10 mouse cellular contexts compared by ENCODE assay signal in genomic region chr11:4123922-4124321, GRCm38 (mm10). TPM values are rescaled to one million over a fixed set of nuclear protein-coding genes. Genes with fewer than 3 reads are reported as not detected.
DNase-seq lines count a peak whose midpoint lies in the region; ATAC-seq lines count a peak whose summit lies in the region.
"Had no signal": no experiment of that assay in that cellular context is flagged by ENCODE, and none has a peak within 500 bp of the region (broad histone marks: within the 10 kb centered on the region; RNA-seq: fewer than 3 reads in every experiment).

No protein-coding gene starts in this region.

- no peak for ATAC-seq in kidney, embryonic 16.5 days (ENCODE audit: low FRiP score, low TSS enrichment)
- no peak for ATAC-seq in hindbrain, embryonic 13.5 days (ENCODE audit: low FRiP score)

- no peak overlapping the region for H3K27ac ChIP-seq in kidney, embryonic 16.5 days (ENCODE audit: low read length)
- no peak overlapping the region for H3K27ac ChIP-seq in hindbrain, embryonic 13.5 days
- H3K27ac ChIP-seq: embryonic facial prominence, embryonic 13.5 days; limb, embryonic 13.5 days had no signal

- H3K4me1 ChIP-seq in kidney, embryonic 16.5 days (ENCODE audit: insufficient read depth, low read length), result no peaks in the 10 kb centered on the region
- peaks cover 4% of the 10 kb centered on the region for H3K4me1 ChIP-seq in hindbrain, embryonic 13.5 days (replicated peaks)

- no peak overlapping the region for H3K4me2 ChIP-seq in kidney, embryonic 16.5 days (replicated peaks; ENCODE audit: low read depth, low read length)
- no peak overlapping the region for H3K4me2 ChIP-seq in hindbrain, embryonic 13.5 days
- H3K4me2 ChIP-seq: embryonic facial prominence, embryonic 13.5 days; limb, embryonic 13.5 days had no signal

- H3K9ac ChIP-seq in kidney, embryonic 16.5 days (replicated peaks; ENCODE audit: low read length), result no peak overlapping the region
- H3K9ac ChIP-seq in hindbrain, embryonic 13.5 days, result no peak overlapping the region
- H3K9ac ChIP-seq: embryonic facial prominence, embryonic 13.5 days; limb, embryonic 13.5 days had no signal

- H3K36me3 ChIP-seq in kidney, embryonic 16.5 days (ENCODE audit: insufficient read depth, low read length), result no peaks in the 10 kb centered on the region
- no peaks in the 10 kb centered on the region for H3K36me3 ChIP-seq in hindbrain, embryonic 13.5 days
- H3K36me3 ChIP-seq: embryonic facial prominence, embryonic 13.5 days; limb, embryonic 13.5 days had no signal

- peak; percentile 37 for DNase-seq in kidney, adult 11 months
- DNase-seq in CD8-positive naive resting alpha-beta T cell, adult 2 months (ENCODE audit: low read depth in 2 of 2, low spot score in 2 of 2), result peak; percentile 32 to 41
- peak; percentile 48 for DNase-seq in adrenal gland, postnatal 25 days
- peak; percentile 72 for DNase-seq in liver
- DNase-seq in retina, postnatal 1 day, result peak; percentile 61
- no peak for DNase-seq in urinary bladder, postnatal 10 days (ENCODE audit: low spot score)

- WGBS in kidney, embryonic 16.5 days, result 58% methylated on average over 5 of the region's 5 CpGs
- 65% methylated on average over 5 of the region's 5 CpGs for WGBS in hindbrain, embryonic 13.5 days

- peaks cover 16% of the 10 kb centered on the region for H3K9me3 ChIP-seq in kidney, embryonic 16.5 days (ENCODE audit: low read length)
- H3K9me3 ChIP-seq in hindbrain, embryonic 13.5 days, result peaks cover 12% of the 10 kb centered on the region; the same call in 1 of the 2 replicates

- H3K27me3 ChIP-seq in kidney, embryonic 16.5 days (ENCODE audit: insufficient read depth, low read length), result peaks cover 8% of the 10 kb centered on the region; the same call in 1 of the 2 replicates
- H3K27me3 ChIP-seq in hindbrain, embryonic 13.5 days, result peaks cover 22% of the 10 kb centered on the region

- H3K4me3 ChIP-seq in kidney, embryonic 16.5 days (ENCODE audit: low read length), result no peak overlapping the region
- H3K4me3 ChIP-seq in hindbrain, embryonic 13.5 days, result no peak overlapping the region
- H3K4me3 ChIP-seq: embryonic facial prominence, embryonic 13.5 days; limb, embryonic 13.5 days had no signal

RNA-seq across cellular contexts. Expression of gene Sec14l2, which starts 0.7 kb away (rescaled TPM):
- 1.5 and 2.1 TPM in 2 replicates for polyA plus RNA-seq in kidney, embryonic 16.5 days (2015; fragmentation: Nextera tagmentation; extraction: Ambion mirVana)
- 1.8 and 4.1 TPM in 2 replicates for total RNA-seq in adrenal gland, postnatal 25 days (2021)
- 2.3 and 3.4 TPM in 2 replicates for polyA plus RNA-seq in hindbrain, embryonic 13.5 days (2015; fragmentation: Nextera tagmentation; extraction: Ambion mirVana)

RNA-seq across cellular contexts. Expression of gene Rnf215, which starts 11.1 kb away (rescaled TPM):
- polyA plus RNA-seq in kidney, embryonic 16.5 days (2015; fragmentation: Nextera tagmentation; extraction: Ambion mirVana), result 28.9 and 30.0 TPM in 2 replicates
- 26.1 and 31.6 TPM in 2 replicates for total RNA-seq in adrenal gland, postnatal 25 days (2021)
- polyA plus RNA-seq in hindbrain, embryonic 13.5 days (2015; fragmentation: Nextera tagmentation; extraction: Ambion mirVana), result 42.9 and 44.0 TPM in 2 replicates

RNA-seq across cellular contexts. Expression of gene Mtfp1, which starts 28.7 kb away (rescaled TPM):
- 18.5 and 20.1 TPM in 2 replicates for polyA plus RNA-seq in kidney, embryonic 16.5 days (2015; fragmentation: Nextera tagmentation; extraction: Ambion mirVana)
- 14.5 and 21.9 TPM in 2 replicates for total RNA-seq in adrenal gland, postnatal 25 days (2021)
- polyA plus RNA-seq in hindbrain, embryonic 13.5 days (2015; fragmentation: Nextera tagmentation; extraction: Ambion mirVana), result 5.7 and 6.2 TPM in 2 replicates

RNA-seq across cellular contexts. Expression of gene Ccdc157, which starts 36.2 kb away (rescaled TPM):
- polyA plus RNA-seq in kidney, embryonic 16.5 days (2015; fragmentation: Nextera tagmentation; extraction: Ambion mirVana), result 9.4 and 10.7 TPM in 2 replicates
- 11.8 and 14.0 TPM in 2 replicates for total RNA-seq in adrenal gland, postnatal 25 days (2021)
- polyA plus RNA-seq in hindbrain, embryonic 13.5 days (2015; fragmentation: Nextera tagmentation; extraction: Ambion mirVana), result 7.2 and 8.1 TPM in 2 replicates

RNA-seq across cellular contexts. Expression of gene Sf3a1, which starts 36.2 kb away (rescaled TPM):
- polyA plus RNA-seq in kidney, embryonic 16.5 days (2015; fragmentation: Nextera tagmentation; extraction: Ambion mirVana), result 54.5 and 65.5 TPM in 2 replicates
- total RNA-seq in adrenal gland, postnatal 25 days (2021), result 42.1 and 45.6 TPM in 2 replicates
- polyA plus RNA-seq in hindbrain, embryonic 13.5 days (2015; fragmentation: Nextera tagmentation; extraction: Ambion mirVana), result 54.3 and 55.1 TPM in 2 replicates
